Mouse (Mus musculus) lung, embryonic 15.5 days (tissue): ENCODE measurements around the gene Sarm1. TPM values are rescaled to one million over a fixed set of nuclear protein-coding genes. Genes with fewer than 3 reads are reported as not detected.

Experiments used
- ATAC-seq: fragments of 200-750 bp; cut with Nextera tagmentation; 2 replicates; pipeline ENCODE4 v1.8.0; 2017; ENCODE audit warnings: moderate number of reproducible peaks, borderline replicate concordance; ENCODE audit not compliant: low FRiP score, low TSS enrichment; ENCODE audit errors: extremely low read depth
- H3K27ac ChIP-seq: fragments of 300-500 bp; sonication (generic); 2 replicates; pipeline ENCODE4 v1.5.1; 2015; ENCODE audit warnings: moderate library complexity, mild to moderate bottlenecking, inconsistent platforms
- H3K27me3 ChIP-seq: fragments of 300-500 bp; sonication (generic); 2 replicates; pipeline ENCODE4 v1.6.1; 2015; ENCODE audit warnings: inconsistent platforms
- H3K36me3 ChIP-seq: fragments of 300-500 bp; sonication (generic); 2 replicates; pipeline ENCODE4 v1.6.1; 2015; ENCODE audit warnings: inconsistent platforms
- H3K4me1 ChIP-seq: fragments of 300-500 bp; sonication (generic); 2 replicates; pipeline ENCODE4 v1.6.1; 2015; ENCODE audit warnings: inconsistent platforms
- H3K4me2 ChIP-seq: fragments of 300-500 bp; sonication (generic); 2 replicates; pipeline ENCODE4 v1.6.1; 2015; ENCODE audit warnings: inconsistent platforms, mild to moderate bottlenecking, moderate library complexity
- H3K4me3 ChIP-seq: fragments of 300-500 bp; sonication (generic); 2 replicates; pipeline ENCODE4 v1.5.1; 2015; ENCODE audit warnings: mild to moderate bottlenecking, inconsistent platforms
- H3K9ac ChIP-seq: fragments of 300-500 bp; sonication (generic); 2 replicates; pipeline ENCODE4 v1.6.1; 2015; ENCODE audit warnings: inconsistent platforms
- H3K9me3 ChIP-seq: fragments of 300-500 bp; sonication (generic); 2 replicates; pipeline ENCODE4 v1.6.1; 2016; ENCODE audit warnings: inconsistent platforms
- WGBS: fragments of 180-500 bp; shearing (Covaris S2); methylation state at CpG from one replicate; pipeline ENCODE4 v1.1.7; 2015; 5-methylcytosine and 5-hydroxymethylcytosine counted together
- polyA plus RNA-seq: library from polyadenylated mRNA; unstranded; fragments of >200 nt; fragmentation: Nextera tagmentation; extraction: Ambion mirVana; gene quantifications from 2 replicates; pipeline ENCODE4 v1.2.1, GENCODE M21; 2015

Gene Sarm1
- polyA plus RNA-seq, 1 experiment from 2014 or later, result 0.91 TPM

- Histone ChIP-seq H3K9me3 (no peaks in the 10 kb centered on the region), H3K4me1 (no peaks in the 10 kb centered on the region), H3K27me3 (peaks cover 20% of the 10 kb centered on the region; the same call in 1 of the 2 replicates), H3K9ac (no peak overlapping the region), H3K36me3 (peaks cover 38% of the 10 kb centered on the region), H3K4me2 (no peak overlapping the region), H3K4me3 (no peak overlapping the region), H3K27ac (no peak overlapping the region)
- ATAC-seq, result no peak
- WGBS, result 79% methylated on average over 3 of the region's 3 CpGs
These were observed 7.9 kb upstream of the Sarm1 start for GRCm38 (mm10) chr11:78505430-78505829.

DNA sequence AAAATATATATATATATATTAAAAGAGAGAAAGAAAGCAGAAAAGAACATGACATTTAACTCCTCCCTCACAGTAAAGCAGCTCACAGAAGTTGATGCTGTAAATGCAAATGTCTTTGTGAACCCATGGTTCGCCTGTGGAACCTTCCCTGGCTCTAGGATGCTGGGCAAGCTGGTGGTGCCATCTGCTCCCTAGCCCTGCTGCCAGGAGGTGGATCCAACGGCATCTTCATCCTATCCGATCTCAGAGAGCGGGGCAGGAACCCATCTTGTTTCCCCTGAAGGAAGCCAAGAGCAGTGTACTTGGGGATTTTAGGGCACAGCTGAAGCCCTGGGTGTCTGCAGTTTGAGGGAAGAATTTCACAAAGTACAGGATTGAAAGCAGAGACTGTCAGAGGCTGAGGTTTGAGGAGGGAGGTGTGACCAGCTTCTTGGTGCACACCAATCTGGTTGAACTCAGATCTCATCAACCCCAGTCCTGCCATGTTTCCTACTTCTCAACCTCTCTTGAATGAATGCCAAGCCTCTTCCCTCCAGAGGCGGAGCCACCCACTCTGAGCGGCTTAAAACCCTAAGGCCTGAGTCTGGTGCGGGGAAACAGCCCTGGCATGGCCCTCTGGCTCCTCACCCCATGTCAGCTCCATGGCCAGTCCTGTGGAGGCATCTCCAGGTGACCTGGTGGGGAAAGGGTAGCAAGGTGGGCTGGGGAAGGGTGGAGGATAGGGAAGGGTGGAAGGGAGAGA, 5.5 kb upstream of the Sarm1 start, which contains the start of gene Sebox:
Gene Sebox (plus strand): TSS at position 539 of the 742 bp plus-strand sequence.
- 66% methylated on average over 7 of the region's 7 CpGs for WGBS
- Histone ChIP-seq H3K4me2 (no peak within 1 kb of the TSS), H3K4me3 (no peak within 1 kb of the TSS), H3K4me1 (0 out of 2 replicates have a peak, but pooled peaks cover under 1% of the 10 kb centered on the region), H3K27me3 (peaks cover 41% of the 10 kb centered on the region), H3K9me3 (no peaks in the 10 kb centered on the region), H3K9ac (no peak within 1 kb of the TSS), H3K27ac (no peak within 1 kb of the TSS), H3K36me3 (peaks cover 18% of the 10 kb centered on the region)
- ATAC-seq, result no peak

- Histone ChIP-seq H3K9me3 (no peaks in the 10 kb centered on the region), H3K9ac (no peak overlapping the region), H3K27ac (no peak overlapping the region), H3K4me2 (no peak overlapping the region), H3K27me3 (peaks cover 51% of the 10 kb centered on the region), H3K4me3 (no peak overlapping the region), H3K36me3 (peaks cover 5% of the 10 kb centered on the region), H3K4me1 (peaks cover 14% of the 10 kb centered on the region)
- 67% methylated on average over 20 of the region's 20 CpGs for WGBS
- no peak for ATAC-seq
These were observed 4.0 kb upstream of the Sarm1 start for GRCm38 (mm10) chr11:78501529-78501928.

GRCm38 (mm10) chr11:78500623-78501202, 3.2 kb upstream of the Sarm1 start:
- Histone ChIP-seq H3K27ac (no peak overlapping the region), H3K4me3 (no peak overlapping the region), H3K4me2 (no peak overlapping the region), H3K9me3 (no peaks in the 10 kb centered on the region), H3K9ac (no peak overlapping the region), H3K27me3 (peaks cover 59% of the 10 kb centered on the region), H3K4me1 (peaks cover 15% of the 10 kb centered on the region), H3K36me3 (no peaks in the 10 kb centered on the region)
- ATAC-seq, result no peak
- 58% methylated on average over 9 of the region's 9 CpGs for WGBS

- Histone ChIP-seq H3K36me3 (no peaks in the 10 kb centered on the region), H3K27ac (no peak overlapping the region), H3K9me3 (no peaks in the 10 kb centered on the region), H3K4me2 (no peak overlapping the region), H3K4me3 (no peak overlapping the region), H3K9ac (no peak overlapping the region), H3K27me3 (peaks cover 69% of the 10 kb centered on the region), H3K4me1 (peaks cover 15% of the 10 kb centered on the region)
- 41% methylated on average over 16 of the region's 16 CpGs for WGBS
- ATAC-seq, result no peak
These were observed 2.0 kb upstream of the Sarm1 start for GRCm38 (mm10) chr11:78499543-78499942.

GRCm38 (mm10) chr11:78499004-78499403, 1.4 kb upstream of the Sarm1 start, which contains the start of gene Vtn:
Gene Vtn (plus strand): TSS chr11:78499091.
- WGBS, result 33% methylated on average over 7 of the region's 7 CpGs
- Histone ChIP-seq H3K4me3 (peak within 1 kb of the TSS; percentile 48), H3K9me3 (no peaks in the 10 kb centered on the region), H3K4me1 (peaks cover 15% of the 10 kb centered on the region), H3K27ac (no peak within 1 kb of the TSS), H3K27me3 (peaks cover 71% of the 10 kb centered on the region), H3K9ac (no peak within 1 kb of the TSS), H3K4me2 (peak within 1 kb of the TSS; percentile 96), H3K36me3 (no peaks in the 10 kb centered on the region)
- ATAC-seq, result no peak

- H3K36me3 ChIP-seq, result no peaks in the 10 kb centered on the region
- peak; percentile 35; the same call in 1 of the 2 replicates for ATAC-seq
- H3K4me3 ChIP-seq, result peak overlapping the region; percentile 48
- H3K9ac ChIP-seq, result peak overlapping the region; percentile 25; the same call in 1 of the 2 replicates
- no peak overlapping the region for H3K27ac ChIP-seq
- peaks cover 15% of the 10 kb centered on the region for H3K4me1 ChIP-seq
- H3K9me3 ChIP-seq, result no peaks in the 10 kb centered on the region
- H3K27me3 ChIP-seq, result peaks cover 68% of the 10 kb centered on the region
- peak overlapping the region; percentile 96 for H3K4me2 ChIP-seq
- WGBS, result under 1% methylated on average over 44 of the region's 44 CpGs
These were observed 448 bp downstream of the Sarm1 start for GRCm38 (mm10) chr11:78497071-78497541.

- Histone ChIP-seq H3K9me3 (no peaks in the 10 kb centered on the region), H3K9ac (no peak overlapping the region), H3K4me3 (no peak overlapping the region), H3K4me2 (no peak overlapping the region), H3K4me1 (peaks cover 17% of the 10 kb centered on the region), H3K27me3 (peaks cover 67% of the 10 kb centered on the region), H3K36me3 (no peaks in the 10 kb centered on the region), H3K27ac (no peak overlapping the region)
- WGBS, result 7% methylated on average over 6 of the region's 6 CpGs
- ATAC-seq, result no peak
These were observed 1.6 kb downstream of the Sarm1 start for GRCm38 (mm10) chr11:78495904-78496303.

DNA sequence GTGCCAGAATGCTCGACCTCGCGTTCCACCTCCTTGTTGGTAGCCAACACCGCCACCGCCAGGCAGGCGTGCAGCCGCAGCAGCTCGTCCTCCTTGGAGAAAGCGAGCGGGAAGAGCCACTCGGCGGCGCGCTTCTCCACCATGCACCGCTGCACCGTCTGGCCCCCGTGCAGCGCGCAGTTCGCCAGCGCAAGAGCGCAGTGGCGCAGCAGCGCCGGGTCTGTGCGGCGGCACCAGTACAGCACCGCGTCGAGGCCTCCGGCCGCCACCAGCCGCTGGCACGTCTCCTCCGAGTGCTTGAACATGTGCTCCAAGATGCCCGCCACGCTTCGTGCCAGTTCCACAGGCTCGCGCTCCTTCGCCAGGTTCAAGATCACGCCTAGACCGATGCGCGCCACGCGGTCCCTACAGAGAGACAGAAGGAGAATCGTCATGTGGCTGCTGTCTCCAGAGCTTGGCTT, 6.7 kb downstream of the Sarm1 start:
- Histone ChIP-seq H3K4me2 (peak overlapping the region; percentile 49), H3K4me1 (peaks cover 7% of the 10 kb centered on the region; the same call in 1 of the 2 replicates), H3K9ac (no peak overlapping the region), H3K27ac (no peak overlapping the region), H3K9me3 (no peaks in the 10 kb centered on the region), H3K4me3 (peak overlapping the region; percentile 13; the same call in 1 of the 2 replicates), H3K27me3 (peaks cover 73% of the 10 kb centered on the region), H3K36me3 (no peaks in the 10 kb centered on the region)
- WGBS, result 8% methylated on average over 48 of the region's 48 CpGs
- no peak for ATAC-seq

- Histone ChIP-seq H3K4me1 (peaks cover 7% of the 10 kb centered on the region; the same call in 1 of the 2 replicates), H3K27me3 (peaks cover 73% of the 10 kb centered on the region), H3K9me3 (no peaks in the 10 kb centered on the region), H3K4me3 (no peak overlapping the region), H3K27ac (no peak overlapping the region), H3K36me3 (no peaks in the 10 kb centered on the region), H3K4me2 (no peak overlapping the region), H3K9ac (no peak overlapping the region)
- 0% methylated on average over 8 of the region's 8 CpGs for WGBS
- no peak for ATAC-seq
These were observed 9.4 kb downstream of the Sarm1 start for GRCm38 (mm10) chr11:78488168-78488567.

GRCm38 (mm10) chr11:78483639-78484038, 13.9 kb downstream of the Sarm1 start:
- no peaks in the 10 kb centered on the region for H3K9me3 ChIP-seq
- no peaks in the 10 kb centered on the region for H3K4me1 ChIP-seq
- H3K9ac ChIP-seq, result no peak overlapping the region
- H3K27ac ChIP-seq, result no peak overlapping the region
- no peak overlapping the region for H3K4me3 ChIP-seq
- 54% methylated on average over 7 of the region's 7 CpGs for WGBS
- no peaks in the 10 kb centered on the region for H3K36me3 ChIP-seq
- ATAC-seq, result no peak
- no peak overlapping the region for H3K4me2 ChIP-seq
- H3K27me3 ChIP-seq, result peaks cover 49% of the 10 kb centered on the region

GRCm38 (mm10) chr11:78475289-78475688, 22.3 kb downstream of the Sarm1 start:
- Histone ChIP-seq H3K9ac (no peak overlapping the region), H3K4me1 (no peaks in the 10 kb centered on the region), H3K4me2 (no peak overlapping the region), H3K36me3 (no peaks in the 10 kb centered on the region), H3K27me3 (no peaks in the 10 kb centered on the region), H3K9me3 (no peaks in the 10 kb centered on the region), H3K27ac (no peak overlapping the region), H3K4me3 (no peak overlapping the region)
- 79% methylated on average over 3 of the region's 3 CpGs for WGBS
- ATAC-seq, result no peak
